Mouse (Mus musculus) ES-E14 (cell line): ENCODE data around the gene Iqce. TPM values are rescaled to one million over a fixed set of nuclear protein-coding genes. Genes with fewer than 3 reads are reported as not detected.
A peak's percentile ranks its signal among the peaks of the same experiment; 100 is the strongest.

ENCODE experiments used
- DNase-seq: peaks from one replicate; pipeline ENCODE4 v3.0.0-alpha.2; 2013; ENCODE audit warnings: low read depth, low spot score
- H3K27ac ChIP-seq: 2 replicates; pipeline ENCODE4 v1.5.1; 2012; ENCODE audit warnings: low read depth, mild to moderate bottlenecking, low read length, moderate library complexity, mixed read lengths; ENCODE audit not compliant: poor library complexity, insufficient read depth, severe bottlenecking
- H3K36me3 ChIP-seq: 2 replicates; pipeline ENCODE4 v1.6.1; 2012; ENCODE audit warnings: mild to moderate bottlenecking, low read length, moderate library complexity, mixed read lengths; ENCODE audit not compliant: control insufficient read depth, poor library complexity, insufficient read depth, severe bottlenecking
- H3K4me1 ChIP-seq, 2 experiments: fragments of 150-350 bp in 1 of 2; sonication (generic) in 1 of 2; 2 replicates each; pipeline ENCODE4 v1.6.1; 2012; ENCODE audit warnings: low read length in 2 of 2, mild to moderate bottlenecking in 1 of 2, mixed read lengths in 1 of 2; ENCODE audit not compliant: control insufficient read depth in 2 of 2, insufficient read depth in 2 of 2, poor library complexity in 1 of 2
- H3K4me3 ChIP-seq, 2 experiments: fragments of 150-350 bp in 1 of 2; sonication (generic) in 1 of 2; 2 replicates each; pipeline ENCODE4 v1.5.1; 2012; ENCODE audit warnings: low read length in 2 of 2, low read depth in 1 of 2, mild to moderate bottlenecking in 1 of 2, mixed read lengths in 1 of 2; ENCODE audit not compliant: insufficient read depth in 1 of 2, poor library complexity in 1 of 2, severe bottlenecking in 1 of 2
- H3K9ac ChIP-seq: 2 replicates; pipeline ENCODE4 v1.6.1; 2012; ENCODE audit warnings: low read depth, mild to moderate bottlenecking, low read length, mixed read lengths; ENCODE audit not compliant: poor library complexity, insufficient read depth, severe bottlenecking
- H3K9me3 ChIP-seq: fragments of 150-350 bp; sonication (generic); 2 replicates; pipeline ENCODE4 v1.6.1; 2012; ENCODE audit warnings: low read depth, mild to moderate bottlenecking, low read length; ENCODE audit not compliant: control insufficient read depth, insufficient read depth
- CHD2 ChIP-seq: IDR thresholded peaks from 2 replicates; pipeline ENCODE4 v1.6.1; 2014; ENCODE audit warnings: mild to moderate bottlenecking, low read depth, low read length, inconsistent platforms
- HCFC1 ChIP-seq: IDR thresholded peaks from 2 replicates; pipeline ENCODE4 v1.6.1; 2012; ENCODE audit warnings: low read length, inconsistent platforms, borderline replicate concordance; ENCODE audit not compliant: insufficient read depth
- MAFK ChIP-seq: IDR thresholded peaks from 2 replicates; pipeline ENCODE4 v1.6.1; 2014; ENCODE audit warnings: mild to moderate bottlenecking, low read depth, low read length, inconsistent platforms; ENCODE audit not compliant: insufficient read depth
- ZC3H11A ChIP-seq: IDR thresholded peaks from 2 replicates; pipeline ENCODE4 v1.6.1; 2012; ENCODE audit warnings: low read depth, mild to moderate bottlenecking, inconsistent platforms, low read length, borderline replicate concordance
- ZNF384 ChIP-seq: IDR thresholded peaks from 2 replicates; pipeline ENCODE4 v1.6.1; 2012; ENCODE audit warnings: low read depth, low read length, inconsistent platforms
- in situ Hi-C, 2 experiments: fragments of 600-800 bp; cut with MboI; formaldehyde crosslinking; loops; one replicate each; pipeline ENCODE4 v1.15.1; 2025; ENCODE audit warnings: low sequenced_read_pairs in 2 of 2, inconsistent platforms in 1 of 2; ENCODE audit not compliant: unreplicated experiment in 2 of 2
- total RNA-seq: library from RNA; depleted of rRNA; stranded (reverse); fragments of 300-350 nt; gene quantifications from 2 replicates; pipeline ENCODE4 v1.2.3, GENCODE M21; 2012

The Iqce gene
- total RNA-seq, 1 experiment, result 9.9 TPM

DNA sequence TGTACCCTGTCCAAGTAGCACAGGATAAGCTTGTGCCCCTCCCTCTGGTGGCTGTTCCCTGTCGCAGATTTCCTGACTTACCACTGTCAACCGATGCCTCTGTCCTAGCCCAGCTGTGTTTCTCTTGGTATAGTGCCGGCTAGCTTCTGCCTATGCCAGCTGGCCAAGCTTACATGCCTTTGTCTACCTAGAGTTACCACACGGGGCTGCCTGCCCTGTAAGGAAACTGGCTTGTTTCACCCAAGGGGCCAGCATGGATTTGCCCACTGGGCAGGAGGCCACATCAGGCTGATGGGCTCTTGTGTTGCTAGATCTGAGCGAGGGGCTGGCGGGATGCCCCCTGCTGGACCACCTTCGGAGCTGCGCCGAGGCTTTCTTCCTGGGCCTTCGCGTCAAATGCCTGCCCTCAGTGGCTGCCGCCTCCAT is 41.5 kb upstream of the Iqce start:
- Histone ChIP-seq H3K9ac (no peak overlapping the region), H3K9me3 (no peaks in the 10 kb centered on the region), H3K36me3 (no peaks in the 10 kb centered on the region), H3K4me1 (peaks cover 0 to 3% of the 10 kb centered on the region in 2 experiments; a peak in 1 of 4 replicates), H3K4me3 (peak overlapping the region in 1 of 2 experiments; percentile 49; a peak in 1 of 4 replicates), H3K27ac (no peak overlapping the region)
- in situ Hi-C loops, result no loop called here
- TF ChIP-seq HCFC1 (no peak), MAFK (no peak), ZNF384 (no peak), CHD2 (no peak), ZC3H11A (no peak)
- no peak for DNase-seq

GRCm38 (mm10) chr5:140741877-140742276 is 39.7 kb upstream of the Iqce start:
- no peak overlapping the region for H3K4me3 ChIP-seq
- DNase-seq, result no peak
- H3K4me1 ChIP-seq, result peaks cover 0 to 6% of the 10 kb centered on the region in 2 experiments; a peak in 2 of 4 replicates
- TF ChIP-seq HCFC1 (no peak), ZC3H11A (no peak), CHD2 (no peak), ZNF384 (no peak)
- H3K27ac ChIP-seq, result no peak overlapping the region
- H3K9ac ChIP-seq, result no peak overlapping the region
- H3K9me3 ChIP-seq, result no peaks in the 10 kb centered on the region
- in situ Hi-C loops, result no loop called here
- H3K36me3 ChIP-seq, result no peaks in the 10 kb centered on the region

DNA sequence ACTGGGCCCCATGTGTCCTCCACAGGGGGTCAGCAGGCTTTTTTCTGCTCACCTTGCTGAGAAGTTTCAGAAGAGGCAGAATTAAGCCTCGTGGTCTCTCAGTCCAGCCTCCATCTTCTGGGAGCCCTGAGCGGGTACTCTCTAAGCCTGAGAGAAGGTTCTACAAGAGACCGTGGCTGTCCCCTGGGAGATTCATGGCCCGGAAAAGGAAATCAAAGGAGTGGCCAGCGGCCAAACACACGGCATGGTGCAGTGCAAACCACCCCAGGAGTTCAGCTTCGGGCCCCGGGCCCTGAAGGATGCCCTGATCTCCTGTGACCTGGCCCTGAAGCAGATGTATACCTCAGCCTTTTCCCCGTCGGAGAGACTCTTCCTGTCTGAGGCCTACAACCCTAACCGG is 38.9 kb upstream of the Iqce start:
- Histone ChIP-seq H3K9me3 (no peaks in the 10 kb centered on the region), H3K4me3 (no peak overlapping the region), H3K4me1 (peaks cover 0 to 6% of the 10 kb centered on the region in 2 experiments; a peak in 2 of 4 replicates), H3K27ac (no peak overlapping the region), H3K36me3 (no peaks in the 10 kb centered on the region), H3K9ac (no peak overlapping the region)
- in situ Hi-C loops, result no loop called here
- no peak for DNase-seq
- TF ChIP-seq ZC3H11A (no peak), MAFK (no peak), CHD2 (no peak), HCFC1 (no peak)

GRCm38 (mm10) chr5:140739813-140740212 is 37.6 kb upstream of the Iqce start:
- Histone ChIP-seq H3K4me3 (no peak overlapping the region), H3K4me1 (peaks cover 0 to 6% of the 10 kb centered on the region in 2 experiments; a peak in 2 of 4 replicates), H3K36me3 (no peaks in the 10 kb centered on the region), H3K9me3 (no peaks in the 10 kb centered on the region), H3K27ac (no peak overlapping the region), H3K9ac (no peak overlapping the region)
- in situ Hi-C loops, result no loop called here
- DNase-seq, result no peak
- no peak for TF ChIP-seq ZNF384
- TF ChIP-seq MAFK, result no peak
- TF ChIP-seq CHD2, result no peak
- TF ChIP-seq HCFC1, result no peak
- TF ChIP-seq ZC3H11A, result no peak

DNA sequence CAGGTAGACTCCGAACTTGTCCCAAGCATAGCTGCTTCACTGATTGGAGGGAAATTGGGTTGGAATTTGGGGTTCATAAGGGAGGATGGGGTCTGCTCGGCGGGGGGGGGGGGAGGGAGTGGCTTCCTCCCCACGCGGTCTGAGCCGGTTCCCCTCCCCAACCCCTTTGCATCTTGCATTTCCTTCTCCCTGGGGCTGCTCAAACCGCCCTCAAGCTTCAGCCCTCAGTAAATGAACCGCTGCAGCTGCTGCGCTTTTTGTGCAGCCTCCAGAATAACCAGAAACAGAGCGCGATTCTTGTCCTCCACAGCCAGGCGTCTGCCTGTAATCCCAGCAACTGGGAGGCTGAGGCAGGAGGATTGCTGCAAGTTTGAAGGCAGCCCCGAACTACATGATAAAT is 34.0 kb upstream of the Iqce start:
- in situ Hi-C loops, result no loop called here
- Histone ChIP-seq H3K9ac (0 out of 2 replicates have a peak overlapping the region, but pooled peaks have one; percentile 65), H3K36me3 (no peaks in the 10 kb centered on the region), H3K4me3 (peak overlapping the region; percentile 63 to 75), H3K9me3 (no peaks in the 10 kb centered on the region), H3K4me1 (peaks cover 0 to 6% of the 10 kb centered on the region in 2 experiments; a peak in 1 of 4 replicates), H3K27ac (no peak overlapping the region)
- no peak for TF ChIP-seq ZNF384
- no peak for TF ChIP-seq HCFC1
- no peak for TF ChIP-seq MAFK
- no peak for TF ChIP-seq CHD2
- TF ChIP-seq ZC3H11A, result no peak
- DNase-seq, result no peak
